Mouse (Mus musculus): ENCODE data around the gene Ydjc.

Ydjc gene

DNA sequence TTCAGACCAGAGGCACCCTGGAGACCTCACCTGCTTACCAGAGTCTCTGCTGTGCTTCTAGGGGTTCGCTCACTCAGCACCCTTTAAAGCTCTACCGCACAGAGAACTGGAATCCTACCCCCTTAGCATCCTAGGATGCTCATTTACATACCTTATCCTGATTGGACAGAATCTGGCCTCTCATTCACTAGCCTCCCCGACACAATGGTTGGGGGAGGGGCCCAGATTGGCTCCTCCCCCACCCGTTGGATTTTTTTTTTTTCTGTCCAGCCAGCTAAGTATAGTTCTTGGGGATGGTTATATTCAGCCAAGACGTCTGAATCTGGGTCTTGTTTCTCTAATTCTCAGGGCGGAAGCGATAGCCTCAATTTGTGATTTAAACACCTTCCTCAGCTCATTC is at the start of gene Ydjc:
Gene Ydjc, plus strand, starts transcription at position 283 of the 400 bp plus-strand sequence.
- peak; percentile 61 for DNase-seq

DNA sequence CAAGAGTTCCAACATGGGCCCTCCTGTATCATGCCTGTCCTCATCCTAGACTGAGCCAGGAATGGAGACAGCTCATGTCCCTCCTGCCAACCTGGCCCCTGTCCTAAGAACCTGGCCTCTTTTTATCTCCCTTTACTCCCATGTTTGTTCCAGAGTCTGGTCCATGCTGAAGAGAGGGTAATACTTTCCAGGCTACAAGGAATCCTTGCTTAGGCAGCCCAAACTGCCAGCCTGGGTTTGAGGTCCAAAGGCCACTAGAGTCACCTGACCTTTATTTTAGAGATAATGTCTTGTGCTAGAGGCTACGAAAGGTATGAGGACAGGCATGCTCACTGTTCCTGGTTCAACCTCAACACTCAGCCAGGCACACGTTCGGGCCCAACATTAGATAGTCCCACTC is 47.5 kb upstream of the Ydjc start:
- no peak for DNase-seq

DNA sequence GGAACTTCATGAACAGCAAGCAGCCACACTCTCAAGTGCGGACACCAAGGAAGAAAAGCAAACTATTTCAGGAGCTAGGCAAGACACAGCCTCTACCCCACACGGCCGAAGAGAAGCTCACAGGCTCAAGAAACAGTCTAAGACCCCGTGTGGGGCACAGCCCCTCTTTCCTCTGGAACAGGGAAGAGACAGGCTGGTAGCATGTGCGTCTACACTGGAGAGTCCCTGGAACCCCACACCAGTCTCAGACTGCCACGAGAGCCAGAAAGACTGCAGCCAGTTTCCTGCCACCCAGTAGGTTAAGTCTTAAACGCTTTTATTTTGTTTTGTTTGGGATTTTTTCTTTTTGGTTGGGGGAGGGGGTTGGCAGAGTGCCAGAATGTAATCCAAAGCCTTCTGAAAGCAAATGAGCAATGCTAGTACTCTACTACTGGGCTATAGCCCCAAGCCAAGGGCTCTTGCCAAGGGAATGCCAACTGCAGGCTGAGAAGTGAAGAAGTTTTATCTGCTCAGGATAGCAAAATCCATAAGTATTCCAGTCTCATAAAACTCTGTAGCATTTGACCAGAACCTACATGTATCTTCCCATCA is 41.7 kb upstream of the Ydjc start:
- no peak for DNase-seq

DNA sequence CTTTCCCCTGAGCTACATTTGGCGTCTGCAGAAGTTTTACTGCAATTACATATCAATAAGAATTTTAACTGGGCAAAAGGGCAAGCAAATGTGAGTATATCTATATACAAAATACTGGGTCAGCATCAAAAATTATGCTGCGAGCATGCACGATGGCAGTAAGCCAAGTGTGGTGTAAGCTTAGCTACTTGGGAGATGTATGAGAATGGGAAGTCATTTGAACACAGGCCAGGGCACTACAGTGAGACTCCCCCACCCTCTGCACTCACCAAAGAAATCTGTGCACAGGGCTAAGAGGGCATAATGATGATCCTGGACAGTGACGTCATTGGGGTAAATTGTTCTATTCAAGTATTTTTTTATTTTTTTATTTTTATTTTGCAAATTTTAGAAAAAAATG is 39.8 kb upstream of the Ydjc start:
- no peak for DNase-seq

DNA sequence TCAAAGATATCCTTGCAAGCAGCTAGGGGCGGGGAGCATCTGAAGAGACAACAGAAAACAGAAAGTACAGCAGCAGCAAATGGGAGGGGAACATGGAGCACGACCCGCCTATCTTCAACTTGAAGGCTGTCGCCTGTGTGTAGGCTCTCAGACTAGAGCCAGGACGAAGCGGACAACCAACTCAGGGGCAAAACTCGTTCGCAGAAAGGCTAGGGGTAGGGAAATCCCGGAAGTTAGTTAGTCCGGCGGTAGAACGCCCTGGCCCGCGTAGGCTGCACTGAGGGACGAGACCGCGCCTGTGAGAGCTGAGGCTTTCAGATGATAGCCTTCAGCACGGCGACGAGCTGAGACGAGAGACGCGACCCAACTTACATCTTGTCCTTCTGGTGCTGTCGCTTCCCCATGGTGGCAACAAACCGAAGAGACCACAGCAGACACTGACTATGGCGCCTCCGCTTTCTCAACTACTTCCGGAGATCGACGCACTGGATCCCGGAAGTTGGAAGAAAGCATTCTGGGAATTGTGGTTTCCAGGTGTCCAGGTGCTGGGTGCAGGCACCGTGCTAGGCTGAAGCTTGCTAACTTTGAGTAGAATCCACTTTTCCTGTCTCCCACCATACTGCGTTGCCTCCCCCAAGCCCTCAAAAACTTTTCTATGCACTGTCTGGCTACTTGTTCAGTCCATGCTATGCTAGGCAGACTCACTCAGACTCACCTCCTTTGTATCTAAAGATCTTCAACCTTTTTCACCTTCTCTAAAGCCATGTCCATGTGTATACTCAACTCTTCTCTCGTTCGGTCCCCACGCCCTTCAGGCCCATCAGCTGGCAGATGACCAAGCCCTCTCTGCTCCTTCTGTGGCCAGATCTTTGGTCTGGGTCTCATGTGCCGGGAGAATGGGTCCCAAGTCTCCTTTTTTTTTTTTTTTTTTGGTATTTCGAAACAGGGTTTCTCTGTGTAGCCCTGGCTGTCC is 33.4 kb upstream of the Ydjc start, which contains the start of gene Ppil2:
Gene Ppil2, minus strand, starts transcription at position 487 of the 973 bp plus-strand sequence.
- peak; percentile 91 for DNase-seq

DNA sequence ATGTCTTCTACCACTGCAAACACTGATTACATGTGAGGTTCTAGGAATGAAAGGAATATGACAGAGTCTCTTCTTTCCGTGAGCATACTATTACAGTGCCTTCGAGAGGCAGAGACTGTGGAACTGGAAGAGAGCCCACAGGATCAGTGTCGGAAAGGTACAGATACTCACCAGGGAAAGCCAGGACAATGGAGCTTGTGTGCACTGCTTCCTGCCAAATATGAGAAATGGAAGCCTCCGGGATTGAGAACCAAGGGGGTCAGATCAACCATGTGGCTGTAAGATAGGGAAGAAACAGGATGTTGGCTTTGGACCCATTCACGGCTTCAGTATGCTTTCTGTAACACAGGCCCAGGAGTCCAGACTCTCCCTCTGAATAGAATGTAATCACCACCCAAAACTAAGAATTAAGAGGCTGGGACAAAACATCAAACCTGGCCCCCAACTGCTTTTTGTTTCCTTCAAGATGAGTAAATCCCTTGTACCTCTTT is 27.1 kb upstream of the Ydjc start:
- no peak for DNase-seq

DNA sequence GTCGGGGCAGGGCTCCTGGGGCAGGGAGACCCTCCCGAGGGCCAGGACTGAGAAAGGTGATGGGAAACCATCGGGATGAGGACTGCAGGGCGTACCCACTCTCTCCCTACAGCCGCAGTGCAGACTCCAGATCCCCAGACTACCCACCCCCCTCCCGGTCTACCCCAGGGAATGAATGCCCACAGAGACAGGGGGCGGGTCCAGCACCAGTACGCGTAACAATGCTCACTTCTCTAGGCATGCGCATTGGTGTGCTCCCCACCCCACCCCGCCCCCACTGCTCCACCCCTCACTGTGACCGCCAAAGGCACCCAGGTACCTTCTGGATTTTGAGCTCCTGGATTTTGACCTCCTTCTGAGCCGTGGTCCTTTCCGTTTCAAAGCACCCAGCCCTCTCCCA is 22.9 kb upstream of the Ydjc start:
- DNase-seq: peak; percentile 16

DNA sequence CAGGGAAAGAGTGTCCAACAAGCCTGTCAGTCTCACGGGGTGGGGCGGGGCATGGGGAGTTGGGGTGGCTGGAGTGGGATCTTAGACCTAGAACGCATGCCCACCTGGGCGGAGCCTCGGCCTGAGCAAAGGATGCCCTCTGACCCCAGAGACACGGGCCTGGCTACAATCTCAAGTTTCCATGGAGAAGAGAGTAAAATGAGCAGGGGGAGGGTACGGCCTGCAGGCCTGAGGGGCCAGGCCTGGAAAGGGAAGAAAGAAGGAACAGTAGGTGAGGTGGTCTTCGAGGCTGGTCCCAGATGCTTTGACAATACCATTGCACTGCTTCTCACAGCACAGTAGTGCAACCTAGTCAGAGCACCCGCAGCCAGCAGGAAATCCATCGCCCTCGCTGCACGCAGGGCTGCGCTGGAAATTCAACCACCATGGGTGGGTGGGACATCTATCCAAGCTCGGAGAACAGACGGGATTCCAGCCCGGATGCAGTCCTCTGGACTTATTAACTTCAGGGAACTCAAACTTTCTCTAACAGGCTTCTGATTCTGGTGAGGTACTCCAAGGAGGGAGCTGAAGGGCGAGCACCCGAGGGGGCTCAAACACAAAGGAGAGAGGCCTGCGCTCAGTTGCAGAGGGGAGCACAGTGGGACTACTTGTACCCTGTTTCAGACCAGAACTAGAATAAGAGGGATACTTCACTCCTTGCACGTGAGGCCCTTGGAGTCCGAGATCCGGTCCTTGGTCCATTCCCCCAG is 20.1 kb upstream of the Ydjc start:
- DNase-seq: peak; percentile 91

DNA sequence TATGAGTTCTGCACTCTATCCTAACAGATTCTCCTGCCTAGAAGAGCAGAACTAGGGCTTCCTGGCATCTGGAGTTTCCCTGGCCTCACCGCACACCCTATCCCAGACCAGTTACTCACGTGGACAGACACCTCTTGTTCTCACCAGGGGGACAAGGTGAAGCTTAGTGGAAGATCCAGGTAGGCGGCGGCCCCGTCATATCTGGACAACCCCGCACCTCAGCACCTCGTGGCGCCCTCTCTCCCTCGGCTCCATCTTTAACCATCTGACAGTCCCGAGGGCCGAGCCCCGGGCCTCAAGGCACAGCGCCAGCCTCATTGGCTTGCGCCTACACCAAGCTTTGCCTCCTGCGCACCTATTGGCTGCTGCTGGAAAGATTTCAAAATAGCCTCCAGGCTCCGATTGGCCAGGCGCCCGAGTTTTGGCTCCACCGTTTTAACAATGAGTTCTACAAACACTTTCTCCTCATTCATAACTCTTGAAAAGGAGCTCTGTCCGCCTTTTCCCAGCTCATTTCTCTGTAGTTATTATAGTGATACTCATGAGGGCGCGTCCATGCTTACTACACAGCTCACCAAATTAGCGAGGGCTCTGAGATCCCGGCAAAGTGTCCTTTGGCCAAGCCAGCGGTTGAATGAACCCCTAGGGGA is 19.4 kb upstream of the Ydjc start, which contains the start of gene 2610318N02Rik:
Gene 2610318N02Rik, minus strand, starts transcription at position 297 of the 650 bp plus-strand sequence.
- peak; percentile 96 for DNase-seq

DNA sequence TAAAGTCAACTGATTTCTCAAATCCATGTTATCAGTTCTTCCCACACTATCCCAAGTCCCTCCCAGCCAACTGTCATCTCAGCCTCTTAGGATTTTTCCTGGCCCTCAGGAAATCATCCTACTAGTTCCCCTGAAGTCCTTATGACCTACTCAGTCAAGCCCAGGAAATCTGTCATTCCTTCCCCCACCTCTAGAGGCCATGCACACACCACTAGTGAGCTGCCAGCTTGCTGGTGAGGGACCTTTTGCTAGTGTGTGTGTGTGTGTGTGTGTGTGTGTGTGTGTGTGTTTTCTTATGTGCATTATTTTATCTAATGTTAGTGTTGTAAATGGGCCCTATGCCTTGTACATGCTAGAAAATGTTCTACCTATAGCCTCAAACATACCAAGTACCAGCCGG is 17.1 kb upstream of the Ydjc start:
- DNase-seq: peak; percentile 54

DNA sequence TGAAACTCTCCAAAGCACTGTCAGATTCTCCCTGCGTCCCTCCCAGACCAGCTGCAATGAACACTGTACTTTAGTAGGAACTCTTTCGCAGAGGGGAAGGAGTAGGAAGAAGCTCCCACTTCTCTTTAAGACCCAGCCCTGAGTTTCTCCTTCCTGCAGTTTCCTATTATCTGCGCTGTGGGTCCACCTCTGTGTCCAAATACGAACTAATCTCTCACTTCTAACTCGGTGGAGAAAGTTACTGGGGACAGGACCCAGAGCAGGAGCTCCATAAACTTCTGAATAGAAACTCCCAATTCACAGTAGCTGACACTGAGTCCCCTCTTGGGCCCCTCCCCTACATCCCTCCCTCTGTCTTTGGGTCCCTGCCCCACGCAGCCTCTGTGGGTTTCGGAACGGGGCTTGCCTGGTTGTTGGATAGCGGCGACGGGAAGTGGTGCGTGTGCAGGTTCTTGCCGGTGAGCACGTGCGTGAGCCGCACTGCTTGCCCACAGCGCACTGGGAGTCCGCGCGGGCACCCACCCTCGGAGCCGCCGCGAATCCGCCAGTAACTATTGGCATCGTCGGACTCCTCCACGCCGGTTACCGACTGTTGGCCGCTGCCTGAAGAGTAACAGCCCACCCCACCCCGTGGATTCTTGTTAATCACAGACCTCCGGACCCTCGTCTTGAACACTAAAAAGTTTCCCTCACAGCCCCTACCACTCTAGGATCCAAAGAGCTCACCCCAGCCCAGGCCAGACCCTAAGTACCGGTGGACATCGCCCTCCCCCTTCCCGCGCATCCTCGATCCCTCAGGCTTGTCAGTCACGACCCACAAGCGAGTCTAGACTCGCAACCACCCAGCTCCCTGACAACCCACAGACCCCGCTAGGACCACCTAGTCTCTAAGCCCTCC is 13.0 kb upstream of the Ydjc start:
- peak; percentile 48 for DNase-seq

DNA sequence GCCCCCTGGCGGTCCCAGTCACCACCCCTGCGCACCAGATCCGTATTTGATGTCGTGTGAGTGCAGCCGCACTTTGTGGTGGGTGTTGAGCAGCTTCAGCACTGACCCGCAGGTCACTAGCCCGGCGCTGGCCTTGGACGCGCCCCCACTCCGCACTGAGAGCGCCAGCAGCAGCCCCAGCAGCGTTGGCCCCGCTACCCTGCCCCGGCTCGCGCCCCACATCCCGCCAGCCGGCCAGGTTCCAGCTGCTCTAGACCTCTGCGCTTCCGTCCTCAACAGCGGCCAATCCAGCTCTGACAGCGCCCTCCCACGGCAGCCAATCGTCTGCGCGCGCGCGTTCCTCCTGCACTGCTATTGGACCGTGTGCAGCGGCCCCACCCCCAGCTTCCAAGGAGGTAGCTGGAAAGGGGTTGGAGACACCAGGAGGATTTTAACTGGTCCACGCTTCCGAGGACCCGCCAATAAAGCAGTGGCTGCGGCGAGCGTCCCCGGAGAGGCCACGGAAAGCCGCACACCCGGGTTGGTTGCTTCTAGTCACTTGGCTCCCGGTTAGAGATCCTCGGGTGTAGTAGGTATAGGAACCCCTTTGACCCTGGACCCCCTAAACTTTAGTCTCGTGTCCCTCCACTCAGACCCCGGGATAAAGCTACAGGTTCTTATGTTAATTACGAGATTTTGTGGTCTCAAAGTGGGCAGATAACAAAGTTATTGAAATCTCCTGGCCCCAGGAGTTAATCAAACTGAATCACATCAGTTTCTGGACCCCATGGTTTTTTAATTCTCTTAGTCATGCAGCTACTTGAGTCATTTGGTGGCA is 12.1 kb upstream of the Ydjc start, which contains the start of gene Sdf2l1:
Gene Sdf2l1, minus strand, starts transcription at position 295 of the 817 bp plus-strand sequence.
- peak; percentile 99 for DNase-seq

DNA sequence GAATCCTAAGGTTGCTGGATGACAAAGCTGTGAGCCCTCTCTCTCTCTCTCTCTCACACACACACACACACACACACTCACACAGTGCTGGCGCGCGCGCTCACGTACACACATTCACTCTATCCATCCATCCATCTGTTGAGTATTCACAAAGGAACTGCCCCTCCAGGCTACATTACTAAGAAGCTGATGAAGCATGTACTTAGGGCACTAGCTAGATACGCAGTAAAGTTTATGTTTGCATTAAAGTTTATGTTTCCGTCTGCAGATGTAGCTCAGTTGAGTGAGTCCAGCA is 11.6 kb upstream of the Ydjc start:
- DNase-seq: peak; percentile 36

DNA sequence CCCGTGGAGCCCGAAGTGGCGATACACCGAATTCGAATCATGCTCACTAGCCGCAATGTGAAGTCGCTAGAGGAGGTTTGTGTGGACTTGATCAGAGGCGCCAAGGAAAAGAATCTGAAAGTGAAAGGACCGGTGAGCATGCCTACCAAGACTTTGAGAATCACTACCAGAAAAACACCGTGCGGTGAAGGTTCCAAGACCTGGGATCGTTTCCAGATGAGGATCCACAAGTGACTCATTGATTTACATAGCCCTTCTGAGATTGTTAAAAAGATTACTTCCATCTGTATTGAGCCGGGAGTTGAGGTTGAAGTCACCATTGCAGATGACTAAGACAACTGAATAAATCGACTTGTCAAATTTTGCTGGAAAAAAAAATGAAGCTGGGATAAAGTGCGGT is 7.1 kb upstream of the Ydjc start:
- no peak for DNase-seq

DNA sequence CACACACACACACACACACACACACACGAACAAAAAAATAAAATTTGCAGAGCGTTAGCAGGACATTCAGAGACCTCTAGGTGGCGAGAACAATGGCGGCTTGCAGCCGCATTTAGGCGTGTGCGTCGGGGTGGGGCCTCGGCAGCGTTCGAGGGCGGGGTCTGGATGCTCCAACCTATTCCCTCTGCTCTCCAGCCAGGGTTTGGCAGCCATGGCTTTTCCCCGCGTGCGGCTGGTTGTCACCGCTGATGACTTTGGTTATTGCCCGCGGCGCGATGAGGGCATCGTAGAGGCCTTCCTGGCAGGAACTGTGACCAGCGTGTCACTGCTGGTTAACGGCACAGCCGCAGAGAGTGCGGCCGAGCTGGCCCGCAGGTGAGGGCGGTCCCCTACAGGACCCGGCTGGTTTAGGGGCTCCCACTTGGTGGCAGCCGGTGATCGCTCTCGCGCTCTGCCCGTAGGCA is 2.4 kb downstream of the Ydjc start, which contains the start of gene Ccdc116:
Gene Ccdc116, minus strand, starts transcription at position 458 of the 464 bp plus-strand sequence.
- peak; percentile 95 for DNase-seq

DNA sequence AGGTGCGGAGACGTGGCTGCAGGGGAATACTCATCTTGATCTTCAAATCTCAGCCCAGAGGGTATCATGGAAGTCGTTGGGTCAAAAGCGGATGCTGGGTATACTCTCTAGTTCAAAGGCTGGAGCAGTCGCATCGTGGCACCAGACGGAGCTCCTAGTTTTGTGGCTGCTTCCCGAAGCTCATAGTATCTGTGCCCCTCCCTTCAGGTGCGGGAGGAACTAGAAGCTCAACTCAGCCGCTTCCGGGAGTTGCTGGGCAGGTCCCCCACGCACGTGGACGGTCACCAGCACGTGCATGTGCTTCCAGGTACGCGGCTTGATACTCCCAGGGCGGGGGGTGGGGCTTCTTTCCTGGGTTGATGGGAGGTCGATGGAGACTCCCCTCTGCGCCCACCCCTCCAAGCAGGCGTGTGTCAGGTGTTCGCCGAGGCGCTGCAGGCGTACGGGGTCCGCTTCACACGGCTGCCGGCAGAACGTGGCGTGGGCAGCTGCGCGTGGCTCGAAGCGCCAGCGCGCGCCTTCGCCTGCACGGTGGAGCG is 3.0 kb downstream of the Ydjc start:
- peak; percentile 34 for DNase-seq

DNA sequence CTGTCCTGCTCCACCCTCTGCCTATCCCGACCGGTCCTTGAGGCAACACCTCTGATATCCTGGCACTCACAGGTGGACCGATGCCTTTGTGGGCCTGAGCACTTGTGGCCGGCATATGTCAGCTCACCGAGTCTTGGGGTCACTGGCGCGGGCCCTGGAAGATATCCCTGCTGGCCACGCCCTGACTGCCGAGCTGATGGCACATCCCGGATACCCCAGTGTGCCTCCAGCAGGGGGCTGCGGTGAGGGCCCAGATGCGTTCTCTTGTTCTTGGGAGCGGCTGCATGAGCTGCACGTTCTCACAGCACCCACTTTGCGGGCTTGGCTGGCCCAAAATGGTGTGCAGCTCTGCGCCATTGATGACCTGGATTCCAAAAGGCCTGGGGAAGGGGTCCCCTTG is 3.7 kb downstream of the Ydjc start:
- peak; percentile 74 for DNase-seq

DNA sequence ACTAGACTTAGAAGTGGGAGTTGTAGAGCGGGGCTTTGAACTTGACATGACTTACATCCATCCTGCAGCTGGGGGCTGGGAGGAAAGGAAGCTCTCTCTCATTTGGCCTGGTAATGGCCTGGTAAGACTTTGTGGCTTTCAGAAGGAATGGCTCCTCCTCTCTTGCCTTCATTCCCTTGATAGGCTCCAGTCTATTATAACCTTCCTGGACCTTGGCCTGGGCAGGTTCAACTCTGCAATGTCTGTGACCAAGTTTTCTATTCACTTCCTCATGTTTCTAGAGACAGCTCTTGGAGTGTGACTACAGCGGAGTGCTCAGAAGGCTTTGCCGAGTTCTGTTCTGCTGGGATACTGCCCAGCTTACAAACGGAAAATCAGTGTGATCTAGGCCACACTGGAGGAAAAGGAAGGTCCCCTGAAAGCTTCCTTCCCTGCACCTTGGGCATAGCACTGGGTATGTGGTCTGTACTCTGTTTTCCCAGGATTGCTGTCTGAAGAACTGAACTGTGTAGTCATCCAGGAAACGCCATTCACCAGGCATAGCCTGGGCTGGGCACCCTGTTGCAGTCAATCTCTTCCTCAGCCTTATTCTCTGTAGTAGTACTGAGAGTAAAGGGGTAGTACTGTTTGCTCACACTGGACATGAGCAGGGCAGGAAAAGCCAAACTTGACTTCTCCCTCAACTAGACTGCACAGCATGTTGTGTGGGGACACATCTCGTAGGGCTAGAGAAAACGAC is 6.3 kb downstream of the Ydjc start:
- DNase-seq: no peak

DNA sequence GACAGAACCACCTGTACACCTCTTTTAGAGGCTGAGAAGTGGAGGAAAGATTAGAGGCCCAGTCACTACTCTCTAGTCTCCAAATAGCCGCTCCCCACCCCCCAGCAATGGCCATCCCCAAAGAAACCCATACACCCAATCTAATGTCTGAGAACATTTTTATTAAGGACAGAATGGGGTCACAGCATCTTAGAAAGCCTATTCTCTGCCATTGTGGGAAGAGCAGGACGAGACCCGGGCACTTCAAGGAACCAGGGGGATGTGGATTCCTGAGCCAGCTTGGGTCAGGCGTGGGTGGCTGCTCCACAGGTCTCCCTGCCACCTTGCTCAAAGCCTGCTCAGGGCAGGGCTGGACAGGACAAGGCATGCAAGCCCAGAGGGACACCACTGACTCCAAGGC is 7.5 kb downstream of the Ydjc start:
- DNase-seq: no peak

All from embryo, embryonic 11 days (tissue).